Mouse (Mus musculus) testis, adult 2 months (tissue): ENCODE results near the gene Slc35e3.

ENCODE experiments used
- CTCF ChIP-seq: fragments of 200-500 bp; IDR thresholded peaks from 2 replicates; pipeline ENCODE4 v1.5.1; 2012; ENCODE audit warnings: low read depth, mild to moderate bottlenecking, inconsistent platforms, low read length, moderate library complexity; ENCODE audit not compliant: control insufficient read depth, insufficient read depth, insufficient replicate concordance
- POLR2A ChIP-seq: fragments of 200-500 bp; IDR thresholded peaks from 2 replicates; pipeline ENCODE4 v1.6.1; 2012; ENCODE audit warnings: low read depth, mild to moderate bottlenecking, inconsistent platforms, low read length, moderate library complexity; ENCODE audit not compliant: control insufficient read depth

GRCm38 (mm10) chr10:117728574-117728973 is 17.6 kb downstream of the Slc35e3 start:
- TF ChIP-seq CTCF (no peak), POLR2A (no peak)
